Mouse (Mus musculus) mouse embryonic stem cell (cell line): Measurements from ENCODE around the gene Cep170b.

Experiments
- in situ Hi-C, 2 experiments: fragments of 300-500 bp; cut with MboI; formaldehyde crosslinking; loops; 1 replicate in 1 of 2; 3 replicates in 1 of 2; pipeline ENCODE4 v1.14.3; 2019 to 2020; ENCODE audit warnings: low sequenced_read_pairs in 2 of 2, low pct_unique_long_range_greater_than_20kb in 1 of 2, mixed read lengths in 1 of 2; ENCODE audit not compliant: unreplicated experiment in 1 of 2

Cep170b gene

GRCm38 (mm10) chr12:112696806-112697425 is 23.3 kb upstream of the Cep170b start:
- in situ Hi-C loops = no loop called here

- in situ Hi-C loops = no loop called here
Observed at GRCm38 (mm10) chr12:112700522-112700921, 19.7 kb upstream of the Cep170b start.

GRCm38 (mm10) chr12:112702374-112703320 is 17.6 kb upstream of the Cep170b start:
- in situ Hi-C loops = no loop called here

- in situ Hi-C loops = loop anchor here (5.0 kb wide), 1 partner anchor 50 kb away; no protein-coding TSS in a partner anchor
Observed at GRCm38 (mm10) chr12:112706704-112707572, 13.3 kb upstream of the Cep170b start.

- in situ Hi-C loops = loop anchor here (5.0 kb wide), 1 partner anchor 50 kb away; no protein-coding TSS in a partner anchor
Observed at GRCm38 (mm10) chr12:112707573-112707869, 12.7 kb upstream of the Cep170b start.

- in situ Hi-C loops = no loop called here
Observed at GRCm38 (mm10) chr12:112713984-112714383, 6.3 kb upstream of the Cep170b start.

GRCm38 (mm10) chr12:112717140-112717539 is 3.1 kb upstream of the Cep170b start:
- in situ Hi-C loops = no loop called here

GRCm38 (mm10) chr12:112718995-112719394 is 1.3 kb upstream of the Cep170b start:
- in situ Hi-C loops = no loop called here

- in situ Hi-C loops = no loop called here
Observed at GRCm38 (mm10) chr12:112720890-112721423, 702 bp downstream of the Cep170b start.

GRCm38 (mm10) chr12:112721424-112722239 is 1.4 kb downstream of the Cep170b start:
- in situ Hi-C loops = no loop called here

GRCm38 (mm10) chr12:112722240-112723027 is 2.2 kb downstream of the Cep170b start:
- in situ Hi-C loops = no loop called here

- in situ Hi-C loops = no loop called here
Observed at GRCm38 (mm10) chr12:112723028-112723330, 2.7 kb downstream of the Cep170b start.

GRCm38 (mm10) chr12:112723445-112723844 is 3.2 kb downstream of the Cep170b start:
- in situ Hi-C loops = no loop called here

GRCm38 (mm10) chr12:112724077-112724805 is 4.0 kb downstream of the Cep170b start:
- in situ Hi-C loops = no loop called here

- in situ Hi-C loops = no loop called here
Observed at GRCm38 (mm10) chr12:112727801-112728200, 7.5 kb downstream of the Cep170b start.

- in situ Hi-C loops = no loop called here
Observed at GRCm38 (mm10) chr12:112730808-112731207, 10.6 kb downstream of the Cep170b start.

- in situ Hi-C loops = no loop called here
Observed at GRCm38 (mm10) chr12:112732591-112732990, 12.3 kb downstream of the Cep170b start.
